Mouse (Mus musculus): ENCODE results near the gene Atxn10.

Gene Atxn10

DNA sequence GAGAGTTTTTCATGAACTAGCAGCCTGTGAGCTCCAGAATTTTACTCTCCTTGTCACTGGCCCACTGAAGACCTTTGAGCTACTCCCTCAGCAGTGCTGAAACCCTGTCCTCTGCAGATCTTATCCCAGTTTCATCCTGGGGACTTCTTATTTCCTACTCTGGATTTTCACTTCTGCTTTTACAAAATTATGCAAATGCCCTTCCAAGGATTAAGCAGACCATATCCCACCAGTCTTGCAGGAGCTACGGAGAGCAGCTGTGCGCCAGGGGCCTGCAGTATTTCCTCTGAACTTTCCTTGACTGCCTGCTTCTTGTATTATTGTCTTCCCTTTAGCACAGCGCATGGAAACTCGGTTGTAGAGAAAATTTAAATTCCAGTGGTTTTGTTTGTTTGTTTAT lies 68.7 kb downstream of the Atxn10 start:
- DNase-seq (ENCODE audit: low spot score in 2 of 2), result no peak

- no peak for DNase-seq (ENCODE audit: low spot score in 2 of 2)
Observed at GRCm38 (mm10) chr15:85405567-85405966, 69.5 kb downstream of the Atxn10 start.

GRCm38 (mm10) chr15:85406846-85407245 lies 70.8 kb downstream of the Atxn10 start:
- no peak for DNase-seq (ENCODE audit: low spot score in 2 of 2)

GRCm38 (mm10) chr15:85407342-85407741 lies 71.3 kb downstream of the Atxn10 start:
- no peak for DNase-seq (ENCODE audit: low spot score in 2 of 2)

- DNase-seq (ENCODE audit: low spot score in 2 of 2), result no peak
Observed at GRCm38 (mm10) chr15:85408790-85409189, 72.7 kb downstream of the Atxn10 start.

DNA sequence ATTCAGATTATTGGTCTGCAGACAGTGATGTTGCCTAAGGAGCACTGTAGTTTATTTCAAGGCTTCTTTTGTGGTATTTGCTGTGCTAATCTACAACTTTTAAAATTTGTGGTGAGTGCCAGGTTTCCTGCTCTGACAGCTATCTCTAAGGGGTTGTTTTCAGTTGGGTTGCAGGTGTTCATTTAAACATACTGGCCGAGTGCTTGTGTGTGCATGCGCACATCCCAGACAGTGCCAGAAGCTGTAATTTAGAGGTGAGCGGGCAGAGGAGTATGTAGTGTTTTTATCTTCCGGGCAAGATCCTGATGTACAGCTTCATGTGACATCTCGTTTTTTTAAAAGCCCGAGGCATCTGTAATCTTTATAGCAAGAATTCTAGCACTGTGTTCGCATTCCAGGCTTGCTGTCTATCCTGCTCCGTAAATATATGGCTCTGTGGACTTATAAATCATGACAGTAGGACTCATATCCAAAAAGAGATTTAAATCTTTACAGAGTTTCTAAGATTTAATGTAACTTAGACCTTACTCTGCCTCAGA lies 73.3 kb downstream of the Atxn10 start:
- DNase-seq (ENCODE audit: low spot score in 2 of 2), result no peak

DNA sequence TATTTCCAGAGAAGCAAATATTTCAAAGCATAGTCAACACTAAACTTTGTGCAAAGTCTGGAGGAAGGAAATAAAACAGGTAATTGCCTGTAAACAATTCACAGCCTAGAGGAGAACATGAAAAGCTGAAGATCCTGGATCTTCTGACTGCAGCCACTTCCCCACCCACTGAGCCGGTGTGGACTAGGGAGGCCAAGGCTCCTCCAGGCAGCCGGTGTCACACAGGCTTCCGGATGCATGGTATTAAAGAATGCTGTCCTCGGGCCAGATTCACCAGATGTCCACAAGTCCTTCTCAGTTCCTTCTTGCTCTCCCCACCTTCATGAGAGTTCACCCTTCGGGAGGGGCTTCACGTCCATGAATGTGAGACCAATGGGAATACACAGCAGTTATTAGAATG lies 73.8 kb downstream of the Atxn10 start:
- no peak for DNase-seq (ENCODE audit: low spot score in 2 of 2)

DNA sequence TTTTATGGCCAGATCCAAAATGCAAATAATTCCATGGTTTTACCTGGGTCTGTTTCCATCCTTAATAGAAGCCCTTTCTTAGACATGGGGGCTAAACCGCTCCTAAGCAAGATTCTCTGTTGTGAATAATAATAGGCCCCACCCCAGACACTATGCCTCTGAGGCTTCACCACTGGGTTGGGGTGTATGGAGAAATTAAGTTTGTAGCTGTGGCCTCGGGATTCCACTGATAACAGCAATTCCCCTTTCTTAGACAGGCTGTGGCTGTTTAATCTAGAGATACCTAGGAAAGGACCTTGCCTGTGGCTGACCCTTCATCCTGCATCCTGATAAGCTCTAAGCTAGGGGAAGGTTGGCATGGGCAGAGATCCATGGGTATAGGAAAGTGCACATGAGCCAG lies 78.6 kb downstream of the Atxn10 start:
- no peak for DNase-seq (ENCODE audit: low spot score in 2 of 2)

GRCm38 (mm10) chr15:85420686-85421085 lies 84.6 kb downstream of the Atxn10 start:
- no peak for DNase-seq (ENCODE audit: low spot score in 2 of 2)

DNA sequence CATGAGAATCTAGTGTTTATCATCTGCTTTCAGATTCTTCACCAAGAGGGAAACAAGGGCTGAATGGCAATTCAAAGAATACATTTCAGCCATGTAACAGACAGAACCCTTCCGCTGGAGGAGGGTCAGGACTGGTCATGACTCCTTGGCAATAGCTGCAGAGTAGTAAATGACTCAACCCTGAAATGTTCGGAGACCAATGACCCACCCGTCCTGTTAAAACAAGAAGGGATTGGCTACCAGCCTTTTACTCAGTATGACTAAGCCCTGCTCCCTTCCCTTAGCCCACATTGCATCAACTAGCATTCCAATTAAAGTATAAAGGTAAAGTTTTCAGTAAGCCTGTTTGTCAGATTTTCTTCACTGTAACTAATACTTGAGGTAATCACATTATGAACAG lies 88.2 kb downstream of the Atxn10 start:
- DNase-seq (ENCODE audit: low spot score in 2 of 2), result no peak

DNA sequence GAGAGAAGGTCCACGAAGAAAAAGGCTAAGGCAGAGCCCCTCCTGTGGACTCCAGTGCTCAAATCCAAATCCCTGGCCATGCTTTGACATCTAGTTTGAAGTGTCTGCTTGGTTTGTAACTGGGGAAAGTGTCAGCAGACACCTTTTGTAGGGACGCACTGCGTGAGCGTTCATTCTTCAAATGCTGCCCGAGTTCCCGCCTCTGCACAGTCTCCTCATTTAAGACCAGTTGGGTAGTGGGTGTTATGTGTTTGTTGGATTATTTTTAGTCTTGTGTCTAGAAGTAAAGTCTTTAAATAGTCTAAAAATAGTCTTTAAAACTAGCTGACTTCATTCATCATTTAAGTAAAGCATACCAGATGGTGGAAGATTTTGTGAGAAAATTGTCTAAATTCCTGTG lies 92.1 kb downstream of the Atxn10 start:
- DNase-seq (ENCODE audit: low spot score in 2 of 2), result no peak

GRCm38 (mm10) chr15:85442568-85442967 lies 106.5 kb downstream of the Atxn10 start:
- no peak for DNase-seq (ENCODE audit: low spot score in 2 of 2)

- no peak for DNase-seq (ENCODE audit: low spot score in 2 of 2)
Observed at GRCm38 (mm10) chr15:85446652-85447051, 110.6 kb downstream of the Atxn10 start.

DNA sequence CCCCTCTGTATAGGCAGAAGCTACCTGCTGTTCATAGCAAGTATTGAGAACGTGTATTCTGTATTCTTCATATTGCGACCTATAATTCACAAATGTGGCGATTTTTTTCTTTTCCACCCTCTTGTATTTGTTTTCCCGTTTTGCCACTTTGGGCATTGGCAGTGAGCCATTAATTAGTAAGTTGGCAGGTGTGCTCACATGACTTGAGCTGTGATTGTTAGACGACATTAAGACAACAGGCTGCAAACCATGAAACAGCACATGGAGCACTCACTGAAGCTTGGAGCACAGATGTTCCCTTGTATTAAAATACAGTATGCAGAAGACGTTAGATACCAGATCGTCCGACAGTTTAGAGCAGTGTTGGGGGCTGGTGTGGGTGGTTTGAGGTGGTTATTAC lies 120.8 kb downstream of the Atxn10 start:
- no peak for DNase-seq (ENCODE audit: low spot score in 2 of 2)

- DNase-seq (ENCODE audit: low spot score in 2 of 2), result no peak
Observed at GRCm38 (mm10) chr15:85457838-85458237, 121.8 kb downstream of the Atxn10 start.

- no peak for DNase-seq (ENCODE audit: low spot score in 2 of 2)
Observed at GRCm38 (mm10) chr15:85458631-85459082, 122.6 kb downstream of the Atxn10 start.

- no peak for DNase-seq (ENCODE audit: low spot score in 2 of 2)
Observed at GRCm38 (mm10) chr15:85461541-85461940, 125.5 kb downstream of the Atxn10 start.

- DNase-seq (ENCODE audit: low spot score in 2 of 2), result no peak
Observed at GRCm38 (mm10) chr15:85462138-85462537, 126.1 kb downstream of the Atxn10 start.

DNA sequence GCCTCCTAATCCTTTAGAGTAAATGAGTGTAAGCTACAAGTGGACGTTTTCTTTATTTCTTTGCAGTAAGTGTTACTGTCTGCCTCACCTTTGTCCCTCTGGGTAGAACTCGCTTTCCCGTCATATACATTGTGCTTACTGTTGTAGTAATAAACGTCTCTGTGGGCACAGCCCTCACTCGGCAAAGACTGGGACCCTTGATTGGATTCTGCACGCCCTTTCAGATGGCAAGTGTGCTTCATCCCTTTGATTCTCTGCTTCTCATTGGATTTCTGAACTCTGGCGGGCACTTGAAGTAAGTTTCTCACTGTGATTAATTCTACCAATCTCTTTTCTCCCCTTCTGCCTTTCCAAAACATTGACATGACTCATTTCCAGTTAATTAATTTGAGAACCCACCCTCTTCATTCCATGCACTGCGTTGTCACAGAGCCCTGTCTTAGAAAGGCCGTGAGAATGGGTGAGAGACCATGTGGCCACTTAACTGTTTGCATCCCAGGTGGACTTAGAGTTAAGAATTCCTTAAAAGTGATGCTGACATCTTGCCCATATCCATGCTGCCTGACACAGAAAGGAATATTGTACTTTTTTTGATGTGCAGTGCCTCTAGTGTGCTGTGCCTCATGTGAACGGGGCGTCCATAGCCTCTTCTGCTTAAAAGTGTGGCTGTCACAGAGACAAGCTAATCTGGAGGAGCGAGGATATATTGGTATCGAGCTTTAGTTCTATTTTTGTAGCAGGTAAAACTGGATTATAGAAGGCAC lies 127.2 kb downstream of the Atxn10 start:
- no peak for DNase-seq (ENCODE audit: low spot score in 2 of 2)

GRCm38 (mm10) chr15:85464190-85464589 lies 128.1 kb downstream of the Atxn10 start:
- no peak for DNase-seq (ENCODE audit: low spot score in 2 of 2)

- DNase-seq (ENCODE audit: low spot score in 2 of 2), result no peak
Observed at GRCm38 (mm10) chr15:85464823-85465565, 128.9 kb downstream of the Atxn10 start.

DNA sequence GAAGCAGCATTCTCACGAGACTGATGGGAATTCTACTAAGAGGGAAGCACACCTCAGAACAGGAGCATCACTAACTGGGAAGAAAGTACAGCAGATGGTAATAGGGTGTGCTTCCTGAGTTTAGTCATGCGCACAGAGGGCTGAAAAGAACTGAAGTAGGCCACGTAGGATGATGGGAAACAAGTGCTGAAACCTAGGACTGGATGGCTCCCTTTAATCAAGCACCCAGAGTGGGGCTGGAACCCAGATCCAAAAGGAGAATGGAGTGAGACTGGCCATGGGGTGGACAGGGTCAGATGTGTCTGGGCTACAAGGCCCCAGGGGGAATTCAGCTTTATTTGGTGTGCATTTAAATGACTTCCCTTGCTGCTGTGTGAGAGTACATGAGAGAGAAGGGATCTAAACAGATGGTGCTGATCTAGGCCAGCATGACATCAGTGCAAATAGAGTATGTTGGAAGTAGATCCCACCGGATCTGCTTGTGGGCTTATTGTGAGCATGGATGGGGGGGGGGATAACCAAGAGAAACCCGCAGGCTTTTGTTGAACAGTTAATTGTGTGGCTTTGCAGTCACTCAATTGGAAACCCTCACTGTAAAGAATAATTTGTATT lies 130.5 kb downstream of the Atxn10 start:
- no peak for DNase-seq (ENCODE audit: low spot score in 2 of 2)
